Mouse (Mus musculus) lung, adult 2 months (tissue): ENCODE data around the gene Brca1.

Experiments used
- CTCF ChIP-seq: fragments of 200-500 bp; IDR thresholded peaks from 2 replicates; pipeline ENCODE4 v1.5.1; 2011; ENCODE audit warnings: mild to moderate bottlenecking, low read length, control low read depth; ENCODE audit not compliant: insufficient read depth
- POLR2A ChIP-seq: fragments of 200-500 bp; IDR thresholded peaks from 2 replicates; pipeline ENCODE4 v1.6.1; 2011; ENCODE audit warnings: low read depth, mild to moderate bottlenecking, control low read depth, low read length, borderline replicate concordance; ENCODE audit errors: extremely low read depth

- TF ChIP-seq CTCF: no peak
- TF ChIP-seq POLR2A: no peak
Observed at GRCm38 (mm10) chr11:101469155-101469554, 82.6 kb downstream of the Brca1 start.
